ENCODE assay signal across 22 mouse cellular contexts in genomic region chr4:98189894-98190293, GRCm38 (mm10).
DNase-seq lines count a peak whose midpoint lies in the region; ATAC-seq lines count a peak whose summit lies in the region.
"Had no signal": no experiment of that assay in that cellular context is flagged by ENCODE, and none has a peak within 500 bp of the region (broad histone marks: within the 10 kb centered on the region; RNA-seq: fewer than 3 reads in every experiment).

No protein-coding gene starts in this region.

- 70% methylated on average over 1 of the region's 1 CpGs for WGBS in embryonic facial prominence, embryonic 14.5 days
- WGBS in embryonic facial prominence, embryonic 10.5 days, result 65% methylated on average over 1 of the region's 1 CpGs
- WGBS in forebrain, embryonic 13.5 days, result 78% methylated on average over 1 of the region's 1 CpGs

- no peaks in the 10 kb centered on the region for H3K36me3 ChIP-seq in embryonic facial prominence, embryonic 14.5 days (ENCODE audit: control insufficient read depth, insufficient read depth, low read length)
- no peaks in the 10 kb centered on the region for H3K36me3 ChIP-seq in embryonic facial prominence, embryonic 10.5 days (replicated peaks)
- H3K36me3 ChIP-seq in forebrain, embryonic 13.5 days (ENCODE audit: poor library complexity, severe bottlenecking), result no peaks in the 10 kb centered on the region
- H3K36me3 ChIP-seq: forebrain, embryonic 10.5 days; intestine, embryonic 15.5 days; midbrain, embryonic 12.5 days; neural tube, embryonic 13.5 days had no signal

- no peak overlapping the region for H3K4me3 ChIP-seq in embryonic facial prominence, embryonic 14.5 days (ENCODE audit: low read depth, low read length)
- H3K4me3 ChIP-seq in embryonic facial prominence, embryonic 10.5 days, result no peak overlapping the region
- H3K4me3 ChIP-seq in forebrain, embryonic 13.5 days, result no peak overlapping the region
- H3K4me3 ChIP-seq: forebrain, embryonic 10.5 days; intestine, embryonic 15.5 days; midbrain, embryonic 12.5 days; neural tube, embryonic 13.5 days had no signal

- no peak overlapping the region for H3K9ac ChIP-seq in embryonic facial prominence, embryonic 14.5 days (ENCODE audit: low read depth, low read length)
- H3K9ac ChIP-seq in forebrain, embryonic 13.5 days, result no peak overlapping the region
- H3K9ac ChIP-seq: hindbrain, embryonic 14.5 days; intestine, embryonic 15.5 days; midbrain, embryonic 12.5 days; neural tube, embryonic 13.5 days had no signal

- no peaks in the 10 kb centered on the region for H3K27me3 ChIP-seq in embryonic facial prominence, embryonic 14.5 days (replicated peaks; ENCODE audit: control insufficient read depth, insufficient read depth, low read length)
- H3K27me3 ChIP-seq in embryonic facial prominence, embryonic 10.5 days (replicated peaks; ENCODE audit: low read depth, poor library complexity, severe bottlenecking), result no peaks in the 10 kb centered on the region
- no peaks in the 10 kb centered on the region for H3K27me3 ChIP-seq in forebrain, embryonic 13.5 days
- H3K27me3 ChIP-seq: intestine, embryonic 15.5 days; midbrain, embryonic 12.5 days; neural tube, embryonic 13.5 days had no signal

- no peak for DNase-seq in embryonic facial prominence, embryonic 14.5 days (ENCODE audit: low spot score)
- no peak for DNase-seq in embryonic facial prominence, embryonic 10.5 days (ENCODE audit: low spot score)
- peak; percentile 16 for DNase-seq in c-Kit-positive CD71-negative TER-119-negative erythroid progenitor cells, embryonic 14.5 days (ENCODE audit: low read depth)
- DNase-seq in liver, result peak; percentile 33
- DNase-seq in kidney, adult 11 months, result no peak
- DNase-seq: adrenal gland, postnatal 14 days; cerebellum, postnatal 36 days; heart, postnatal 14 days; left cerebral cortex, postnatal 4 days; lung, adult 18-20 months; lung, postnatal 4 days; right cerebral cortex, postnatal 25 days; thymus, postnatal 4 days had no signal

- peaks cover 12% of the 10 kb centered on the region for H3K4me1 ChIP-seq in embryonic facial prominence, embryonic 14.5 days (ENCODE audit: control insufficient read depth, insufficient read depth, low read length)
- no peaks in the 10 kb centered on the region for H3K4me1 ChIP-seq in embryonic facial prominence, embryonic 10.5 days
- no peaks in the 10 kb centered on the region for H3K4me1 ChIP-seq in forebrain, embryonic 13.5 days
- H3K4me1 ChIP-seq: forebrain, embryonic 10.5 days; intestine, embryonic 15.5 days; midbrain, embryonic 12.5 days; neural tube, embryonic 13.5 days had no signal

- ATAC-seq in embryonic facial prominence, embryonic 14.5 days (ENCODE audit: low read depth), result no peak
- peak; percentile 81 for ATAC-seq in megakaryocyte progenitor cell, adult 5-6 weeks (replicated peaks; ENCODE audit: poor library complexity)
- no peak for ATAC-seq in forebrain, embryonic 13.5 days
- ATAC-seq in cerebellum, adult (ENCODE audit: insufficient number of reproducible peaks, low FRiP score, low TSS enrichment), result no peak
- ATAC-seq: intestine, embryonic 15.5 days had no signal

- no peaks in the 10 kb centered on the region for H3K9me3 ChIP-seq in embryonic facial prominence, embryonic 14.5 days (ENCODE audit: control insufficient read depth, low read length)
- H3K9me3 ChIP-seq in embryonic facial prominence, embryonic 10.5 days, result no peaks in the 10 kb centered on the region
- no peaks in the 10 kb centered on the region for H3K9me3 ChIP-seq in forebrain, embryonic 13.5 days (replicated peaks)
- H3K9me3 ChIP-seq: forebrain, embryonic 10.5 days; intestine, embryonic 15.5 days; midbrain, embryonic 12.5 days; neural tube, embryonic 13.5 days had no signal

- 0 out of 2 replicates have a peak overlapping the region, but pooled peaks have one; percentile 21 for H3K27ac ChIP-seq in embryonic facial prominence, embryonic 14.5 days (replicated peaks; ENCODE audit: low read depth, low read length)
- H3K27ac ChIP-seq in embryonic facial prominence, embryonic 10.5 days (replicated peaks), result no peak overlapping the region
- H3K27ac ChIP-seq in forebrain, embryonic 13.5 days, result no peak overlapping the region
- H3K27ac ChIP-seq: forebrain, embryonic 10.5 days; hindbrain, embryonic 14.5 days; intestine, embryonic 15.5 days; midbrain, embryonic 12.5 days; neural tube, embryonic 13.5 days had no signal

- H3K4me2 ChIP-seq in embryonic facial prominence, embryonic 14.5 days (ENCODE audit: low read depth, low read length), result no peak overlapping the region
- H3K4me2 ChIP-seq in forebrain, embryonic 13.5 days, result no peak overlapping the region
- H3K4me2 ChIP-seq: heart, embryonic 11.5 days; hindbrain, embryonic 14.5 days; intestine, embryonic 15.5 days; midbrain, embryonic 12.5 days; neural tube, embryonic 13.5 days had no signal

Comparison
In these comparisons a context has a peak if more than half of its experiments do, and no peak if none do; other contexts are left out.
1. DNase-seq: peak in c-Kit-positive CD71-negative TER-119-negative erythroid progenitor cells, embryonic 14.5 days (single experiment) and liver (single experiment); none in embryonic facial prominence, embryonic 14.5 days (single experiment), embryonic facial prominence, embryonic 10.5 days (single experiment) and kidney, adult 11 months (single experiment).